Comparison of ENCODE assay signal across 8 mouse cellular contexts in the genomic region with DNA sequence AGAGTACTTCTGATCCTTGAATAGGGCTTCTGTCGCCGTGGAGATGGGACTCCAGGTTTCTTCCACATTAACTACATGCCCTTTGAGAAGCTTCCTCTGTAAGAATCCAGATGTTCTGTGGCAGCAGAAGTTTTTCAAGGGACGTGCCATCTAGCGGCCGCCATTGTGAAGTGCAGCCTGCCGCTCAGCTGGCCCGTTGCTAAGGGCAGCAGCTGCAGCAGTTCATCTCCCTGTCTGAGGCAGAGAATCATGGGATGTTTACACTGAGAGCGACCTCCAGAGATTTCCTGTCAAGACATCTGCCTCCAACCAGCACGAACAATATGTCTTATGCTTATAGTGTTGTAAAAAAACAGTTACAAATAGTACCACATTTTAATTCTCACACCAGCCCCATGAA.
DNase-seq lines count a peak whose midpoint lies in the region; ATAC-seq and TF ChIP-seq lines count a peak whose summit lies in the region.

No protein-coding gene starts in this region.

- H3K4me2 ChIP-seq in forebrain, postnatal 0 days (ENCODE audit: low read depth) = no peak overlapping the region
- no peak overlapping the region for H3K4me2 ChIP-seq in lung, embryonic 15.5 days

- H3K9ac ChIP-seq in forebrain, postnatal 0 days = no peak overlapping the region
- H3K9ac ChIP-seq in lung, embryonic 15.5 days = no peak overlapping the region

- peak; percentile 85 for TF ChIP-seq CTCF in forebrain, postnatal 0 days (IDR thresholded peaks at IDR 0.05; ENCODE audit: low read depth)

- no peak overlapping the region for H3K4me3 ChIP-seq in forebrain, postnatal 0 days (ENCODE audit: low read depth, low read length)
- no peak overlapping the region for H3K4me3 ChIP-seq in lung, embryonic 15.5 days

- no peaks in the 10 kb centered on the region for H3K27me3 ChIP-seq in forebrain, postnatal 0 days (ENCODE audit: insufficient read depth, low read length)
- no peaks in the 10 kb centered on the region for H3K27me3 ChIP-seq in lung, embryonic 15.5 days

- peak; percentile 6 for DNase-seq in MEL-GATA-1-ER (ENCODE audit: extremely low read depth, low read depth)
- peak; percentile 21 to 47 for DNase-seq in cerebellum, adult 18-20 months
- peak; percentile 84 for DNase-seq in forebrain, postnatal 0 days
- DNase-seq in layer of hippocampus, adult 8-10 months (ENCODE audit: low spot score in 2 of 2) = peak; percentile 32 to 71
- peak; percentile 30 for DNase-seq in retina, adult 2 months (ENCODE audit: low read depth, low spot score)
- peak; percentile 54 to 64 for DNase-seq in thymus, postnatal 36 days

- WGBS in forebrain, postnatal 0 days = 1% methylated on average over 9 of the region's 9 CpGs
- under 1% methylated on average over 9 of the region's 9 CpGs for WGBS in lung, embryonic 15.5 days

- H3K4me1 ChIP-seq in forebrain, postnatal 0 days (ENCODE audit: insufficient read depth) = peaks cover 10% of the 10 kb centered on the region; the same call in 1 of the 2 replicates
- H3K4me1 ChIP-seq in lung, embryonic 15.5 days = peaks cover 24% of the 10 kb centered on the region

- H3K9me3 ChIP-seq in forebrain, postnatal 0 days (ENCODE audit: low read length) = no peaks in the 10 kb centered on the region
- H3K9me3 ChIP-seq in lung, embryonic 15.5 days = no peaks in the 10 kb centered on the region

- H3K27ac ChIP-seq in forebrain, postnatal 0 days (ENCODE audit: low read depth, low read length) = no peak overlapping the region
- H3K27ac ChIP-seq in lung, embryonic 15.5 days = peak overlapping the region; percentile 37; the same call in 1 of the 2 replicates

- no peaks in the 10 kb centered on the region for H3K36me3 ChIP-seq in forebrain, postnatal 0 days (ENCODE audit: insufficient read depth)
- no peaks in the 10 kb centered on the region for H3K36me3 ChIP-seq in lung, embryonic 15.5 days

- peak; percentile 72 for ATAC-seq in forebrain, postnatal 0 days
- ATAC-seq in hematopoietic stem cell, adult 5-6 weeks (replicated peaks in 1 of 2; ENCODE audit: insufficient read depth in 1 of 2, low FRiP score in 2 of 2, low TSS enrichment in 1 of 2, low read depth in 1 of 2, poor library complexity in 2 of 2, severe bottlenecking in 2 of 2) = peak; percentile 85 to 93
- peak; percentile 94 for ATAC-seq in lung, embryonic 15.5 days (ENCODE audit: borderline replicate concordance, extremely low read depth, low FRiP score, low TSS enrichment)

Comparison
In these comparisons a context has a peak if more than half of its experiments do, and no peak if none do; other contexts are left out.
1. DNase-seq: peak in every context shown above with its lines; median percentile 84 in forebrain, postnatal 0 days; 59 in thymus, postnatal 36 days; 52 in layer of hippocampus, adult 8-10 months; 34 in cerebellum, adult 18-20 months; 30 in retina, adult 2 months; 6 in MEL-GATA-1-ER.